ENCODE assay signal across 17 mouse cellular contexts in genomic region chr2:27377876-27378275, GRCm38 (mm10). TPM values are rescaled to one million over a fixed set of nuclear protein-coding genes. Genes with fewer than 3 reads are reported as not detected.
A peak's percentile ranks its signal among the peaks of the same experiment; 100 is the strongest.
DNase-seq lines count a peak whose midpoint lies in the region; ATAC-seq and TF ChIP-seq lines count a peak whose summit lies in the region.
"Had no signal": no experiment of that assay in that cellular context is flagged by ENCODE, and none has a peak within 500 bp of the region (broad histone marks: within the 10 kb centered on the region; RNA-seq: fewer than 3 reads in every experiment).

No protein-coding gene starts in this region.

- H3K27me3 ChIP-seq in midbrain, embryonic 12.5 days: no peaks in the 10 kb centered on the region
- H3K27me3 ChIP-seq in midbrain, embryonic 11.5 days (ENCODE audit: control insufficient read depth, insufficient read depth, low read length): no peaks in the 10 kb centered on the region
- no peaks in the 10 kb centered on the region for H3K27me3 ChIP-seq in limb, embryonic 10.5 days (ENCODE audit: low read depth, poor library complexity, severe bottlenecking)
- H3K27me3 ChIP-seq: embryonic facial prominence, embryonic 15.5 days; forebrain, embryonic 13.5 days; limb, embryonic 13.5 days; liver, embryonic 15.5 days had no signal

- DNase-seq in midbrain, embryonic 11.5 days (ENCODE audit: low spot score, missing footprints): no peak
- DNase-seq in ES-E14 (ENCODE audit: low read depth, low spot score): peak; percentile 55
- no peak for DNase-seq in limb, embryonic 10.5 days (ENCODE audit: low spot score)
- DNase-seq in thymus, postnatal 25 days: peak; percentile 48
- DNase-seq in right cerebral cortex, postnatal 25 days: no peak
- DNase-seq: adrenal gland, adult 2 months; cerebellum, adult 11 months; lung, postnatal 14 days had no signal

- no peak overlapping the region for H3K4me2 ChIP-seq in midbrain, embryonic 12.5 days (replicated peaks)
- H3K4me2 ChIP-seq in midbrain, embryonic 11.5 days: no peak overlapping the region
- H3K4me2 ChIP-seq: embryonic facial prominence, embryonic 15.5 days; forebrain, embryonic 13.5 days; heart, embryonic 15.5 days; limb, embryonic 13.5 days; liver, embryonic 15.5 days had no signal

- peak overlapping the region; percentile 4 for H3K27ac ChIP-seq in midbrain, embryonic 12.5 days (replicated peaks)
- no peak overlapping the region for H3K27ac ChIP-seq in midbrain, embryonic 11.5 days (ENCODE audit: low read depth, low read length)
- no peak overlapping the region for H3K27ac ChIP-seq in ES-E14 (ENCODE audit: insufficient read depth, low read depth, low read length, poor library complexity, severe bottlenecking)
- H3K27ac ChIP-seq in limb, embryonic 10.5 days: 0 out of 2 replicates have a peak overlapping the region, but pooled peaks have one; percentile 56
- H3K27ac ChIP-seq: embryonic facial prominence, embryonic 15.5 days; forebrain, embryonic 13.5 days; heart, embryonic 15.5 days; left cerebral cortex, adult 2 months; limb, embryonic 13.5 days; liver, embryonic 15.5 days had no signal

- 22% methylated on average over 4 of the region's 4 CpGs for WGBS in midbrain, embryonic 12.5 days
- WGBS in midbrain, embryonic 11.5 days: 18% methylated on average over 4 of the region's 4 CpGs
- WGBS in limb, embryonic 10.5 days: 25% methylated on average over 4 of the region's 4 CpGs

- in situ Hi-C loops in ES-E14 (cut with MboI; ENCODE audit: low sequenced_read_pairs in 2 of 2, unreplicated experiment in 2 of 2): no loop called here

- no peaks in the 10 kb centered on the region for H3K36me3 ChIP-seq in midbrain, embryonic 12.5 days
- H3K36me3 ChIP-seq in midbrain, embryonic 11.5 days (ENCODE audit: control insufficient read depth, insufficient read depth, low read length): no peaks in the 10 kb centered on the region
- H3K36me3 ChIP-seq in ES-E14 (ENCODE audit: control insufficient read depth, insufficient read depth, low read length, poor library complexity, severe bottlenecking): peaks cover 4% of the 10 kb centered on the region; the same call in 1 of the 2 replicates
- peaks cover 4% of the 10 kb centered on the region; the same call in 1 of the 2 replicates for H3K36me3 ChIP-seq in limb, embryonic 10.5 days
- H3K36me3 ChIP-seq: embryonic facial prominence, embryonic 15.5 days; heart, embryonic 15.5 days; limb, embryonic 13.5 days; liver, embryonic 15.5 days had no signal

- ATAC-seq in midbrain, embryonic 12.5 days (ENCODE audit: low FRiP score, low read depth): no peak
- ATAC-seq in midbrain, embryonic 11.5 days (ENCODE audit: low FRiP score): no peak
- no peak for ATAC-seq in erythroid progenitor cell, adult 5-6 weeks (replicated peaks; ENCODE audit: low FRiP score, poor library complexity, severe bottlenecking)
- ATAC-seq: CD4-positive, CD25-positive, alpha-beta regulatory T cell, adult 4 months; forebrain, embryonic 13.5 days had no signal

- no peaks in the 10 kb centered on the region for H3K9me3 ChIP-seq in midbrain, embryonic 12.5 days
- no peaks in the 10 kb centered on the region for H3K9me3 ChIP-seq in midbrain, embryonic 11.5 days (ENCODE audit: control insufficient read depth, low read length)
- H3K9me3 ChIP-seq in ES-E14 (ENCODE audit: control insufficient read depth, insufficient read depth, low read depth, low read length): no peaks in the 10 kb centered on the region
- no peaks in the 10 kb centered on the region for H3K9me3 ChIP-seq in limb, embryonic 10.5 days (replicated peaks)
- H3K9me3 ChIP-seq: embryonic facial prominence, embryonic 15.5 days; forebrain, embryonic 13.5 days; heart, embryonic 15.5 days; limb, embryonic 13.5 days; liver, embryonic 15.5 days had no signal

- no peak overlapping the region for H3K9ac ChIP-seq in midbrain, embryonic 12.5 days (replicated peaks)
- no peak overlapping the region; the same call in 1 of the 2 replicates for H3K9ac ChIP-seq in midbrain, embryonic 11.5 days (ENCODE audit: low read length)
- H3K9ac ChIP-seq in ES-E14 (ENCODE audit: insufficient read depth, low read depth, low read length, poor library complexity, severe bottlenecking): no peak overlapping the region
- H3K9ac ChIP-seq: embryonic facial prominence, embryonic 15.5 days; forebrain, embryonic 13.5 days; heart, embryonic 15.5 days; limb, embryonic 13.5 days; liver, embryonic 15.5 days had no signal

- no peak overlapping the region for H3K4me3 ChIP-seq in midbrain, embryonic 12.5 days
- H3K4me3 ChIP-seq in midbrain, embryonic 11.5 days (ENCODE audit: low read depth, low read length): no peak overlapping the region
- H3K4me3 ChIP-seq in ES-E14 (ENCODE audit: insufficient read depth in 1 of 2, low read depth in 1 of 2, low read length in 2 of 2, poor library complexity in 1 of 2, severe bottlenecking in 1 of 2): no peak overlapping the region
- no peak overlapping the region for H3K4me3 ChIP-seq in limb, embryonic 10.5 days
- H3K4me3 ChIP-seq: embryonic facial prominence, embryonic 15.5 days; forebrain, embryonic 13.5 days; heart, embryonic 15.5 days; left cerebral cortex, adult 2 months; limb, embryonic 13.5 days; liver, embryonic 15.5 days had no signal

- H3K4me1 ChIP-seq in midbrain, embryonic 12.5 days: peaks cover 67% of the 10 kb centered on the region
- H3K4me1 ChIP-seq in midbrain, embryonic 11.5 days (ENCODE audit: control insufficient read depth, insufficient read depth, low read length): peaks cover 31% of the 10 kb centered on the region
- H3K4me1 ChIP-seq in ES-E14 (ENCODE audit: control insufficient read depth in 2 of 2, insufficient read depth in 2 of 2, low read length in 2 of 2, poor library complexity in 1 of 2): peaks cover 21 to 47% of the 10 kb centered on the region in 2 experiments
- peaks cover 59% of the 10 kb centered on the region for H3K4me1 ChIP-seq in limb, embryonic 10.5 days

TF ChIP-seq in ES-E14, 5 proteins besides CTCF, POLR2A, EP300 and RAD21:
- TF ChIP-seq HCFC1 (IDR thresholded peaks at IDR 0.05; ENCODE audit: borderline replicate concordance, insufficient read depth, low read length): no peak
- TF ChIP-seq MAFK (IDR thresholded peaks at IDR 0.05; ENCODE audit: insufficient read depth, low read depth, low read length): no peak
- TF ChIP-seq ZNF384 (IDR thresholded peaks at IDR 0.05; ENCODE audit: low read depth, low read length): no peak
- TF ChIP-seq ZC3H11A (IDR thresholded peaks at IDR 0.05; ENCODE audit: borderline replicate concordance, low read depth, low read length): no peak
- TF ChIP-seq CHD2 (IDR thresholded peaks at IDR 0.05; ENCODE audit: low read depth, low read length): peak; percentile 59; the same call in 1 of the 2 replicates

RNA-seq across cellular contexts. Expression of gene Vav2, which starts 49.0 kb away (rescaled TPM):
- 24.1 and 27.6 TPM in 2 replicates for polyA plus RNA-seq in midbrain, embryonic 12.5 days (2016; fragmentation: Nextera tagmentation; extraction: Ambion mirVana)
- polyA plus RNA-seq in midbrain, embryonic 11.5 days (2014; fragmentation: Nextera tagmentation; extraction: Ambion mirVana): 13.7 and 15.0 TPM in 2 replicates
- 17.4 and 21.1 TPM in 2 replicates for total RNA-seq in ES-E14 (2012; rRNA removed)
- 9.2 and 9.6 TPM in 2 replicates for polyA plus RNA-seq in limb, embryonic 10.5 days (2016; fragmentation: Nextera tagmentation; extraction: Ambion mirVana)
- total RNA-seq in erythroid progenitor cell, adult 5-6 weeks (2015; ENCODE audit: low replicate concordance): 1.7 and 3.6 TPM in 2 replicates
- total RNA-seq in erythroid progenitor cell, adult 5-6 weeks (2017; ENCODE audit: low replicate concordance): 2.2 and 10.7 TPM in 2 replicates

Comparison
In these comparisons a context has a peak if more than half of its experiments do, and no peak if none do; other contexts are left out.
1. H3K27ac ChIP-seq: peak in midbrain, embryonic 12.5 days (single experiment) and limb, embryonic 10.5 days (single experiment); none in midbrain, embryonic 11.5 days (single experiment) and ES-E14 (single experiment).
2. DNase-seq: peak in ES-E14 (single experiment) and thymus, postnatal 25 days (single experiment); none in midbrain, embryonic 11.5 days (single experiment), limb, embryonic 10.5 days (single experiment) and right cerebral cortex, postnatal 25 days (single experiment).